Mouse (Mus musculus) right cerebral cortex, postnatal 25 days (tissue): ENCODE measurements at regions not wholly inside any gene's neighbourhood (a gene's known extent, or its start where the extent isn't known, plus 50 kb on each side); places are given as distances from the start of the nearest gene placed in this dataset.

Source experiments
- DNase-seq: peaks from one replicate; pipeline ENCODE4 v3.0.0; 2022

DNA sequence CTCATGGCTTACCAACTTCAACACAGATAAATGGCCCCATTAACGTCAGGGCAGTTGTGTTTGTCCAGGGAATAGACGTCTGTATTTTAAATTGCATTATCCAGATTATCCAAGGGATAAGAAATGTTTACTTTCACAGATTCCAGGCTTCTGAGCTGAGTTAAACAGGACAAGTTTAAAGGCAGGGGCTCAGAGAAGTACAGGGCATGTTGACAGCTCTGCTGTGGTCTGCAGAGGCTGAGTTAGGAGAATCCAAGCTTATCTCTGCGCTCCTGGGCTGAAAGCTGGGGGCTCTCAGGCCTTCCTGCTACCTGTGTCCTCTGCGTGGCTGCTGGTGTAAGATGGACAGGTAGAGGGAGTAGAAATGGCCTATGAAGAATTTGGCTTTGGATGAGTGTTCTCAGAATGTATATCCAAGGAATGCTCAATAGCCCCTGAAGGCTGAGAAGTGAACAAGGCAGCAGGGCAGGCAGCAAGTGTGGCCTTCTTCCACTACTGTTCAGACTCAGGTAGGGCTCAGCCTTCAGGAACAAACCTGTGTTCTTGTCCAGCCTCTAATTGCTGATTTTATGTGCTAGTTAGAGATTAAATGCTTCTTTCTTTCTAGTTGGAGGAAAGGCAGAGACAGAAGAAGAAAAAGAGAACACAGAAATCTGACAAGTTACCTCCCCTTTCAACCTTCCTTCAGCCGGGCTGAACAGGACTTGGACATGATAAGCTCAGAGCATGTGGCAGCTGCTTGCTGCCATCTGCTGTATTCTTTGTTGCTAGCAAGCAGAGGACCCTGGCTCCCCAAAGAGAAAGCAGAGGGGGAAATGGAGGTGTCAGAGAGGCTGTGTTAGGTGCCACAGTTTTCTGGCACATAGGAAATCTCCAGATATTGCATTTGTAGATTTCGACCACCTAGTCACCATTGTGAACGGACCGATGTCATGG, 77.9 kb upstream of the Grem2 start:
- DNase-seq = peak; percentile 12

DNA sequence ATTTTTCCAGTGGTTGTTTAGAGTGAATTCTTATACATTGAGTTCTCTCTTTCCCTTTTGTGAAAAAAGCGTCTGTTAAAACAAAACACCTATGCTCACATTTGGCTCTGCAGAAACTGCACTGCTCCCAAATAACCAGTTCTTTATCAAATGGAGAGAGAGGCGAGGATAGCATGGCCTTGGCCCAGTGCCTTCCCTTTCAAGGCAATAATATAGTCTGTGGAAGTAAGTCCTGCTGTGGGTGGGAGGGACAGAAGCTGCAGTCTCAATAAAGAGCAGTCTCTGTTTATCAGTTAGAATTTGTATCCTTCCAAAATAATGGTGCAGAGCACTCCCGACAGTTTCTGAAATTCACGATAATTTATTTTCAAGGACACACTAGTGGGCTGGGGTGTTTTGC, 70.9 kb upstream of the Grem2 start:
- DNase-seq = no peak

DNA sequence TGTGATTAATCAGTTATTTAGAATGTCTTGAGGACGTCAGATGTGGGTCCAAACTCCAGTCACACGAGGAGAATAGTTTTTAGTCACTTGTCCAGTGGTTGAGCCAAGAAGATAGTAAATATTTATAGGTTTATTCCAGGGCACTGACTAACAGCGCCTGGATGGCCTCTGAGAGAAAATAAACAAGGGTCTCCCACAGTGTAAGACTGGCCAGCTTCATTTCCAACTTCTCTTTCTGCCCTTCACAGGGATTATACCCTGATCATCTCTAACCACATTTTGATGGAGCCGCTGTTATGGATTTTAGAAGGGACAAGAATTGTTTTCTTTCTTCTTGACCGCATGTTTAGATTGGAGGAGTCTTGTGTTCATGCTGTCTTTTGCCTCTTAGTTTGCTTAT, 67.0 kb upstream of the Grem2 start:
- no peak for DNase-seq

DNA sequence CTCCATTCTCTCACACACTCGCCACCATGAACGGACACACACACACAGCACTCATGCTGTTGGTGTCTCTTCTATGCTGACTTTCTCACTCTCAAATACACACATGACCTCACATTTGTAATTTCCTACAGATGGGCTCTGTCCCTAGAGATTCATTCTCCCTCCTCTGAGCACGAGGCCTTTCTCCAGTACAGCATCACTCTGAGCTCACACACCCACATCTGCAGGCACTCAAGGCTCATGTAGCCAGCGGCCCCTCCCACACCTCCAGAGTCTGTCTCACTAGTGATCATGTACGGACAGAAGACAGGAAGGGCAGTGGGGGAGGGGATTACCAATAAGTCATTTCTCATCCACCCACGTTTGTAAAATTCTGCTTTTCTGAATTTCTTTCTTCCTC, 50.3 kb upstream of the Grem2 start:
- DNase-seq = no peak
